Mouse (Mus musculus) liver, adult 2 months (tissue): ENCODE measurements at regions not wholly inside any gene's neighbourhood (a gene's known extent, or its start where the extent isn't known, plus 50 kb on each side); places are given as distances from the start of the nearest gene placed in this dataset.
"Not testable (repeated sequence)": the region's sequence is repeated elsewhere in the genome, so short reads cannot be mapped to it uniquely, and the experiment has no call there.

ENCODE experiments used
- DNase-seq: peaks from one replicate; pipeline ENCODE4 v3.0.0-alpha.2; 2011; ENCODE audit warnings: low read depth, low spot score; ENCODE audit errors: extremely low read depth
- H3K27ac ChIP-seq: fragments of 200-500 bp; replicated peaks from 2 replicates; pipeline ENCODE4 v1.5.1; 2012; ENCODE audit warnings: low read depth, mild to moderate bottlenecking, control low read depth, inconsistent platforms, low read length; ENCODE audit not compliant: insufficient read depth
- H3K27me3 ChIP-seq: fragments of 200-500 bp; 2 replicates; pipeline ENCODE4 v1.6.1; 2012; ENCODE audit warnings: mild to moderate bottlenecking, moderate library complexity, low read length, inconsistent platforms; ENCODE audit not compliant: control insufficient read depth, insufficient read depth
- H3K36me3 ChIP-seq: fragments of 200-500 bp; 2 replicates; pipeline ENCODE4 v1.6.1; 2012; ENCODE audit warnings: low read length, inconsistent platforms; ENCODE audit not compliant: control insufficient read depth, insufficient read depth
- H3K4me1 ChIP-seq: fragments of 200-500 bp; 2 replicates; pipeline ENCODE4 v1.6.1; 2011; ENCODE audit warnings: low read length; ENCODE audit not compliant: control insufficient read depth, insufficient read depth
- H3K4me3 ChIP-seq: fragments of 200-500 bp; 2 replicates; pipeline ENCODE4 v1.5.1; 2011; ENCODE audit warnings: low read depth, mild to moderate bottlenecking, control low read depth, low read length, moderate library complexity; ENCODE audit not compliant: insufficient read depth
- H3K79me2 ChIP-seq: fragments of 200-500 bp; 2 replicates; pipeline ENCODE4 v1.6.1; 2012; ENCODE audit warnings: inconsistent platforms, mild to moderate bottlenecking, low read length, moderate library complexity; ENCODE audit not compliant: control insufficient read depth, insufficient read depth
- H3K9ac ChIP-seq: fragments of 200-500 bp; 2 replicates; pipeline ENCODE4 v1.6.1; 2012; ENCODE audit warnings: low read depth, mild to moderate bottlenecking, control low read depth, inconsistent platforms, low read length
- CTCF ChIP-seq: fragments of 200-500 bp; IDR thresholded peaks from 2 replicates; pipeline ENCODE4 v1.5.1; 2011; ENCODE audit warnings: low read depth, low read length, control low read depth
- POLR2A ChIP-seq: fragments of 200-500 bp; IDR thresholded peaks from 2 replicates; pipeline ENCODE4 v1.6.1; 2011; ENCODE audit warnings: low read length, control low read depth; ENCODE audit not compliant: insufficient read depth; ENCODE audit errors: extremely low read depth
- WGBS: fragments of 180-500 bp; shearing (Covaris S2); methylation state at CpG from one replicate; pipeline ENCODE4 v1.1.7; 2018; 5-methylcytosine and 5-hydroxymethylcytosine counted together

DNA sequence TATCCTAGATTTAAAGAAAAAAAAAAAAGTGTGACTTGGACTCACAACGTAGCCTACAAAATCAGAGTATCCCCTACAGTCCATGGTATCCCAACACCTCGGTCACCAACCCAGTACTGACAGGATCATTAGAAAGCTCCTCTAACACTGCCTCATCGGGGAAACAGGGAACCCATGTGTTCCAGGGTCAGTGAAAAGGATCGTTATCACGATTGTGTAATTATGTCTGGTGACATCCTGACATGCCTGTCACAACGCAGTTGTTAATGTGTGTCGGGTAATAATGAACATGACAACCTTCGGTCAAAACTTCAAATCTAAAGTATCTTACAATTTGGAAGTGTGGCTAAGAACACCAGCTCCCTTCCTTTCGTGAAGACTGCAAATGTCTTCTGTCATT is 83.8 kb upstream of the Enpep start:
- peaks cover 3% of the 10 kb centered on the region; the same call in 1 of the 2 replicates for H3K4me1 ChIP-seq
- H3K27ac ChIP-seq: no peak overlapping the region
- no peak for TF ChIP-seq POLR2A
- no peak for TF ChIP-seq CTCF
- WGBS: 74% methylated on average over 9 of the region's 9 CpGs
- DNase-seq: peak; percentile 78
- no peaks in the 10 kb centered on the region for H3K36me3 ChIP-seq
- H3K4me3 ChIP-seq: no peak overlapping the region
- no peak overlapping the region for H3K9ac ChIP-seq
- H3K79me2 ChIP-seq: no peaks in the 10 kb centered on the region
- no peaks in the 10 kb centered on the region for H3K27me3 ChIP-seq

DNA sequence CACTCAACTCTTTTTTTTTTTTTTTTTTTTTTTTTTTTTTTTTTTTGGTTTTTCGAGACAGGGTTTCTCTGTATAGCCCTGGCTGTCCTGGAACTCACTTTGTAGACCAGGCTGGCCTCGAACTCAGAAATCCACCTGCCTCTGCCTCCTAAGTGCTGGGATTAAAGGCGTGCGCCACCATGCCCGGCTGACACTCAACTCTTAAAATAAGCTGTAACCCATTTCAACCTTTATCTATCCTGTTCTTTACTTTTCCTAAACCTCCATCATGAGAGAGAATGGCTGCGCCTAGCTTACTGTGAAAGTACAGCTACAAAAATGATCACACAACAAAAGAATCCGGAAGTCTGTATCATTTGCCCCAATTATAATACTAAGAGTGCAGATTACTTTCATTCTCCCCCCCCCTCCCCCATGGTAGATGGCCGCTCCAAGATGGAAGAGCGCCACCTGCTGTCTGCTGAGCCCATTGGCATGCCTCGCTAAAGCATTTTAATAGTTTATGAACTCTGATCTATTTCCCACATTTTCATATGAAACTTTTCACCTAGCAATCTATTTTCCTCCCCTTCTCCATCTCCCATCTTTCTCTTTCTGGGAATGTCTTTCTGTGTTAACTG is 89.2 kb upstream of the Enpep start:
- H3K27ac ChIP-seq, H3K27me3 ChIP-seq, H3K36me3 ChIP-seq, H3K4me1 ChIP-seq, H3K79me2 ChIP-seq, H3K9ac ChIP-seq, H3K4me3 ChIP-seq: not testable (repeated sequence)
- peak; percentile 93 for TF ChIP-seq CTCF
- 41% methylated on average over 9 of the region's 10 CpGs for WGBS
- peak; percentile 56 for DNase-seq

DNA sequence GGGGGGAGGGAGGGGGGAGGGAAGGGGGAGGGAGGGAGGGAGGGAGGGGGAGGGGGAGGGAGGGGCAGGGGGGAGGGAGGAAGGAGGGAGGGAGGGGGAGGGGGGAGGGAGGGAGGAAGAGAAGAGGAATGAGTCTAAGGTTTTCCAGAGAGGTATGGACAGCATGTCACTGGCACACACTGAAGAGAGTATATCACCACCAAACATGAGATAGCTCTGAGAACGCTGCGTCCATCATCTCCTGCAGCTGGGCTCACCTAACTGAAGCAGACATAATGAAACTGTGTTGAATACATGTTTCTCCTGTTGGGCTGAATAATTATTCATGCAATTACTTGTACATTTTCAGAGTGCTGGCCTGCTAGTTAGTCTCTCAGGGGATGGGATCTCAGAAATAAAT is 96.2 kb upstream of the Enpep start:
- Histone ChIP-seq H3K27ac (peak overlapping the region; percentile 64), H3K9ac (no peak overlapping the region), H3K36me3 (no peaks in the 10 kb centered on the region), H3K27me3 (no peaks in the 10 kb centered on the region), H3K4me1 (peaks cover 4% of the 10 kb centered on the region; the same call in 1 of the 2 replicates), H3K4me3 (no peak overlapping the region), H3K79me2 (no peaks in the 10 kb centered on the region)
- no peak for DNase-seq
- TF ChIP-seq CTCF (no peak), POLR2A (no peak)
- 17% methylated on average over 2 of the region's 2 CpGs for WGBS

DNA sequence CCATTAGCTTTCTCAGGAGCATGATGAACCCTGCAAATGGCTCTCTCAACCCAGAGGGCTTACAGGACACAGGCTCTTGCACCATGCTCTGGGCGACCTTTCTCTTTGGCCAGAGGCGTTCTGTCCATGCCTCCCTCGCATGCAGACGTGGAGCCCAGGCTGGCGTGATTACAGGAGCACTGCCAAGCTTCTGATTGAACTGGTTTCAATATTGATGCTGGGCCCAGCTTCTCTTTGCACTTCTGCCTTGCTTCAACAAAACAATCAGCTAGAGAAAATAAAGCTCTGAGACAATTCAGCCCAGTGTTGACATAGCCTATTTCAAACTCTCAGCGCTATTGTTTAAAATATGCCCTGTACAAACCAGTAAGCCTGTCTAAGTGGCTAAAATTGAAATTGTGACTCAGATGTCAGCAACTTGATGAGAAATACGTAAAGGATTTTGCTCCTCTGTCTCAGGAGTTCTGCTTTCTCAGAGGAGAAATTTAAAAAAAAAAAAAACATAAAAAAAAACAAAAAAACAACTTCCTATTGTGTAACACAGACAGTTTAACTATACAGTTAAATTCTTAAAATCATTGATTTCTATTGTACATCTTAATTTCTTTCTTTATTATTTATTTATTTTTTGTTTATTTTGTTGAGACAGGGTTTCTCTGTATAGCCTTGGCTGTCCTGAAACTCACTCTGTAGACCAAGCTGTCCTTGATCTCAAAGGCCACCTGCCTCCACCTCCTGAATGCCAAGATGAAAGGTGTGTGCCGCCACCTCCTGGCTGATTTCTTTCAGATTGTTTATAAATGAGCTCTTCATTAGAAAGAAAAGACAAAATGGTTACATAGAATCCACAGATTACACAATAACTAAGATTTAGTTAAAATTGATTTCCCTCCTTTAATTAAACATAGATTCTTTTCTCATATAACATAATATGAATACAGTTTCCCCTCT is 96.9 kb upstream of the Enpep start:
- no peaks in the 10 kb centered on the region for H3K36me3 ChIP-seq
- no peaks in the 10 kb centered on the region for H3K27me3 ChIP-seq
- peaks cover 2% of the 10 kb centered on the region; the same call in 1 of the 2 replicates for H3K4me1 ChIP-seq
- no peaks in the 10 kb centered on the region for H3K79me2 ChIP-seq
- peak; percentile 98 for DNase-seq
- H3K27ac ChIP-seq: peak overlapping the region; percentile 64
- H3K9ac ChIP-seq: no peak overlapping the region
- TF ChIP-seq CTCF: peak; percentile 30; the same call in 1 of the 2 replicates
- TF ChIP-seq POLR2A: no peak
- WGBS: 12% methylated on average over 8 of the region's 8 CpGs
- no peak overlapping the region for H3K4me3 ChIP-seq

DNA sequence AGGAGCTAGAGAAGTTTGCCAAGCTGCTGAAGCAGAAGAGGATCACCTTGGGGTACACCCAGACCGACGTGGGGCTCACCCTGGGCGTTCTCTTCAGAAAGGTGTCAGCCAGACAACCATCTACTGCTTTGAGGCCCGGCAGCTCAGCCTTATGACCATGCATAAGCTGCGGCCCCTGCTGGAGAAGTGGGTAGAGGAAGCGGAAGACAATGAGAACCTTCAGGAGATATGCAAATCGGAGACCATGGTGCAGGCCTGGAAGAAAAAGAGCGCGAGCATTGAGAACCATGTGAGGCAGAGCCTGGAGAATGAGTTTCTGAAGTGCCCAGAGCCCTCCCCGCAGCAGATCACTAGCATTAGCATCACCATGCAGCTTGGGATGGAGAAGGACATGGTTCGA is 98.1 kb upstream of the Elovl6 start:
- H3K27ac ChIP-seq: no peak overlapping the region
- no peak for TF ChIP-seq POLR2A
- TF ChIP-seq CTCF: no peak
- no peaks in the 10 kb centered on the region for H3K79me2 ChIP-seq
- no peak for DNase-seq
- 75% methylated on average over 11 of the region's 11 CpGs for WGBS
- H3K9ac ChIP-seq: no peak overlapping the region
- H3K4me3 ChIP-seq: no peak overlapping the region
- H3K36me3 ChIP-seq: no peaks in the 10 kb centered on the region
- no peaks in the 10 kb centered on the region for H3K27me3 ChIP-seq
- peaks cover 6% of the 10 kb centered on the region for H3K4me1 ChIP-seq
